Mouse (Mus musculus) bone marrow macrophage, adult 2 months (primary cell): ENCODE measurements around the gene Fbxw4.

Experiments
- CTCF ChIP-seq: IDR thresholded peaks from 2 replicates; pipeline ENCODE4 v1.5.1; 2012; ENCODE audit warnings: low read depth, mild to moderate bottlenecking, low read length, moderate library complexity
- POLR2A ChIP-seq: IDR thresholded peaks from 2 replicates; pipeline ENCODE4 v1.6.1; 2012; ENCODE audit warnings: mild to moderate bottlenecking, low read depth, low read length, borderline replicate concordance

GRCm38 (mm10) chr19:45531554-45531953 is 128.6 kb downstream of the Fbxw4 start:
- no peak for TF ChIP-seq CTCF
- no peak for TF ChIP-seq POLR2A
